Mouse (Mus musculus) kidney, adult 2 months (tissue): ENCODE measurements around the gene Nploc4.

Experiments
- CTCF ChIP-seq: fragments of 200-500 bp; conservative IDR thresholded peaks from 2 replicates; pipeline ENCODE4 v1.5.1; 2011; ENCODE audit warnings: low read depth, mild to moderate bottlenecking, control low read depth, low read length, moderate library complexity, mixed read lengths; ENCODE audit not compliant: insufficient read depth, insufficient read length
- POLR2A ChIP-seq: fragments of 200-500 bp; IDR thresholded peaks from one replicate; pipeline ENCODE4 v1.6.1; 2011; ENCODE audit warnings: low read depth, low read length, control low read depth

- TF ChIP-seq CTCF (no peak), POLR2A (peak; percentile 35)
Observed at GRCm38 (mm10) chr11:120437152-120437856, at the start of gene Nploc4.
